Comparison of ENCODE assay signal across 9 mouse cellular contexts in the genomic region with DNA sequence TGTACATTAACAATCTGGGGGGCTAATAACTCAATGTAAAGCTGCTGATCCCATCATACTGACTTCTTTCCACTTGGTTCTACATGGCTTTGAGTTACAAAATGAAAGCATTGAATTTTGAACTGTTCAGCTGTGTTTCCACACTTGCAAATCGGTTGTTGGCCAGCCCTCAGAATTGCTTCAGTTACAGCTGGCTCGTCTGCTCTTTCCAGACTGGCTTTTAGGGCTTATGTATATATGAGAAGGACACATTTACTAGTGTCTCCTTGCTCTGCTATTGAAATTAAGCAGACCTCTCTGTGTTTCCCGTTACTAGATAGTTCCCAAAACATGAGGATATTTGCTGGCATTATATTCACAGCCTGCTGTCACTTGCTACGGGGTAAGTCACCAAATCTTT. TPM values are rescaled to one million over a fixed set of nuclear protein-coding genes. Genes with fewer than 3 reads are reported as not detected.
DNase-seq lines count a peak whose midpoint lies in the region; ATAC-seq and TF ChIP-seq lines count a peak whose summit lies in the region.
"Had no signal": no experiment of that assay in that cellular context is flagged by ENCODE, and none has a peak within 500 bp of the region (broad histone marks: within the 10 kb centered on the region; RNA-seq: fewer than 3 reads in every experiment).

No protein-coding gene starts in this region.

- no peak for ATAC-seq in stomach, embryonic 15.5 days (ENCODE audit: insufficient read depth, low FRiP score, low read depth)

- WGBS in stomach, embryonic 15.5 days, result 41% methylated on average over 4 of the region's 4 CpGs

- intact Hi-C loops in gastrocnemius, postnatal 36 days (cut with DNase I), result no loop called here

- no peak for TF ChIP-seq CTCF in layer of hippocampus, adult 2 months (conservative IDR thresholded peaks at IDR 0.05)

- no peaks in the 10 kb centered on the region for H3K9me3 ChIP-seq in stomach, embryonic 15.5 days
- H3K9me3 ChIP-seq: neural tube, embryonic 13.5 days had no signal

- peak overlapping the region; percentile 44 for H3K4me3 ChIP-seq in layer of hippocampus, adult 2 months
- peak overlapping the region; percentile 23 for H3K4me3 ChIP-seq in stomach, embryonic 15.5 days (replicated peaks)
- H3K4me3 ChIP-seq: neural tube, embryonic 13.5 days had no signal

- H3K9ac ChIP-seq in stomach, embryonic 15.5 days, result no peak overlapping the region
- H3K9ac ChIP-seq: neural tube, embryonic 13.5 days had no signal

- peak; percentile 24 for DNase-seq in gastrocnemius, adult 18-20 months (ENCODE audit: low spot score)
- no peak for DNase-seq in gastrocnemius, postnatal 36 days
- peak; percentile 32 for DNase-seq in right cerebral cortex, adult 18-20 months
- no peak for DNase-seq in right cerebral cortex, postnatal 36 days (ENCODE audit: low spot score in 2 of 2)
- DNase-seq in layer of hippocampus, adult 2 months (ENCODE audit: low spot score in 2 of 2), result peak; percentile 35 to 64
- DNase-seq in cerebellum, adult 11-12 months, result no peak
- no peak for DNase-seq in kidney, postnatal 25 days

- peak overlapping the region; percentile 58 for H3K27ac ChIP-seq in layer of hippocampus, adult 2 months
- peak overlapping the region; percentile 48; the same call in 1 of the 2 replicates for H3K27ac ChIP-seq in stomach, embryonic 15.5 days
- H3K27ac ChIP-seq: neural tube, embryonic 13.5 days had no signal

- peak overlapping the region; percentile 43 for H3K4me2 ChIP-seq in stomach, embryonic 15.5 days
- H3K4me2 ChIP-seq: neural tube, embryonic 13.5 days had no signal

- no peaks in the 10 kb centered on the region for H3K27me3 ChIP-seq in stomach, embryonic 15.5 days (replicated peaks)
- H3K27me3 ChIP-seq: neural tube, embryonic 13.5 days had no signal

- no peaks in the 10 kb centered on the region for H3K36me3 ChIP-seq in stomach, embryonic 15.5 days
- H3K36me3 ChIP-seq: neural tube, embryonic 13.5 days had no signal

- H3K4me1 ChIP-seq in stomach, embryonic 15.5 days, result no peaks in the 10 kb centered on the region

RNA-seq across cellular contexts. Expression of gene Cd274, which starts 4.9 kb away (rescaled TPM):
- 1 to 10 TPM in 1 of 2 experiments, under 1 TPM in 1; 0.43 to 2.5 TPM for total RNA-seq in gastrocnemius, adult 18-20 months (2021)
- total RNA-seq in gastrocnemius, postnatal 36 days (2021), result under 1 TPM; 0.52 to 0.61 TPM
- total RNA-seq in layer of hippocampus, adult 2 months (2021), result 1 to 10 TPM in 1 of 2 experiments, under 1 TPM in 1; 1.00 to 1.2 TPM
- polyA plus RNA-seq in stomach, embryonic 15.5 days (2015; fragmentation: Nextera tagmentation; extraction: Ambion mirVana), result 0.28 and 0.40 TPM in 2 replicates

RNA-seq across cellular contexts. Expression of gene Plgrkt, which starts 4.9 kb away (rescaled TPM):
- total RNA-seq in gastrocnemius, adult 18-20 months (2021), result 10 to 100 TPM; 18.8 to 20.4 TPM
- total RNA-seq in gastrocnemius, postnatal 36 days (2021), result 10 to 100 TPM; 15.5 to 17.4 TPM
- 10 to 100 TPM; 26.4 to 27.6 TPM for total RNA-seq in layer of hippocampus, adult 2 months (2021)
- 81.9 and 94.6 TPM in 2 replicates for polyA plus RNA-seq in stomach, embryonic 15.5 days (2015; fragmentation: Nextera tagmentation; extraction: Ambion mirVana)

RNA-seq across cellular contexts. Expression of gene Rln1, which starts 37.7 kb away (rescaled TPM):
- not detected for total RNA-seq in gastrocnemius, adult 18-20 months (2021)
- total RNA-seq in gastrocnemius, postnatal 36 days (2021), result not detected
- total RNA-seq in layer of hippocampus, adult 2 months (2021), result 1 to 10 TPM; 2.2 to 4.1 TPM
- 0.13 and 0.32 TPM in 2 replicates for polyA plus RNA-seq in stomach, embryonic 15.5 days (2015; fragmentation: Nextera tagmentation; extraction: Ambion mirVana)

RNA-seq across cellular contexts. Expression of gene Pdcd1lg2, which starts 38.6 kb away (rescaled TPM):
- not detected for total RNA-seq in gastrocnemius, adult 18-20 months (2021)
- not detected for total RNA-seq in gastrocnemius, postnatal 36 days (2021)
- not detected for total RNA-seq in layer of hippocampus, adult 2 months (2021)
- polyA plus RNA-seq in stomach, embryonic 15.5 days (2015; fragmentation: Nextera tagmentation; extraction: Ambion mirVana), result not detected in 2 replicates
- polyA plus RNA-seq: neural tube, embryonic 13.5 days had no signal

RNA-seq across cellular contexts. Expression of gene Insl6, which starts 47.0 kb away (rescaled TPM):
- not detected for total RNA-seq in gastrocnemius, adult 18-20 months (2021)
- not detected for total RNA-seq in gastrocnemius, postnatal 36 days (2021)
- 1 to 10 TPM in 1 of 2 experiments, under 1 TPM in 1; 0.74 to 1.3 TPM for total RNA-seq in layer of hippocampus, adult 2 months (2021)
- polyA plus RNA-seq in stomach, embryonic 15.5 days (2015; fragmentation: Nextera tagmentation; extraction: Ambion mirVana), result 6.2 and 8.0 TPM in 2 replicates

Comparison
In these comparisons a context has a peak if more than half of its experiments do, and no peak if none do; other contexts are left out.
1. DNase-seq: peak in gastrocnemius, adult 18-20 months (single experiment), right cerebral cortex, adult 18-20 months (single experiment) and layer of hippocampus, adult 2 months (2 of 2); none in gastrocnemius, postnatal 36 days (0 of 2), right cerebral cortex, postnatal 36 days (0 of 2), cerebellum, adult 11-12 months (single experiment) and kidney, postnatal 25 days (0 of 2).